Mouse (Mus musculus) C2C12 (cell line): ENCODE measurements around the gene Camk2b.

Experiments
- CEBPB ChIP-seq: IDR thresholded peaks from one replicate; pipeline ENCODE4 v1.6.1; 2011; ENCODE audit warnings: low read depth, mild to moderate bottlenecking, control low read depth, moderate library complexity
- CTCF ChIP-seq: IDR thresholded peaks from one replicate; pipeline ENCODE4 v1.5.1; 2011; ENCODE audit not compliant: control insufficient read depth, insufficient read depth, insufficient read length
- MAX ChIP-seq: IDR thresholded peaks from one replicate; pipeline ENCODE4 v1.6.1; 2011; ENCODE audit warnings: mild to moderate bottlenecking, control low read depth
- USF1 ChIP-seq: IDR thresholded peaks from one replicate; pipeline ENCODE4 v1.6.1; 2011; ENCODE audit warnings: low read depth, mild to moderate bottlenecking, control low read depth, moderate library complexity

- TF ChIP-seq CTCF: no peak
- no peak for TF ChIP-seq CEBPB
- no peak for TF ChIP-seq USF1
- TF ChIP-seq MAX: no peak
These were observed 35.5 kb downstream of the Camk2b start for GRCm38 (mm10) chr11:6030650-6031049.
